Mouse (Mus musculus) adrenal gland (tissue): ENCODE results near the gene Lpar2.

Source experiments
- intact Hi-C: fragments of 180-260 bp; cut with DNase I; formaldehyde crosslinking; loops from one replicate; pipeline ENCODE4 v1.15.1; 2025
- long read RNA-seq, 2 experiments: library from polyadenylated mRNA; unstranded; transcript quantifications; one replicate each; pipeline ENCODE4 v2.0.0; 2020; ENCODE audit warnings: borderline replicate concordance in 1 of 2; ENCODE audit not compliant: insufficient replicate concordance in 1 of 2

Gene Lpar2
- long read RNA-seq, experiment 1, result 0 reads
- long read RNA-seq, experiment 2, partial matches to known transcripts, result 0 of 1 reads
- long read RNA-seq, experiment 2, other reads (novel, unspliced or antisense), result 1 of 1 reads

DNA sequence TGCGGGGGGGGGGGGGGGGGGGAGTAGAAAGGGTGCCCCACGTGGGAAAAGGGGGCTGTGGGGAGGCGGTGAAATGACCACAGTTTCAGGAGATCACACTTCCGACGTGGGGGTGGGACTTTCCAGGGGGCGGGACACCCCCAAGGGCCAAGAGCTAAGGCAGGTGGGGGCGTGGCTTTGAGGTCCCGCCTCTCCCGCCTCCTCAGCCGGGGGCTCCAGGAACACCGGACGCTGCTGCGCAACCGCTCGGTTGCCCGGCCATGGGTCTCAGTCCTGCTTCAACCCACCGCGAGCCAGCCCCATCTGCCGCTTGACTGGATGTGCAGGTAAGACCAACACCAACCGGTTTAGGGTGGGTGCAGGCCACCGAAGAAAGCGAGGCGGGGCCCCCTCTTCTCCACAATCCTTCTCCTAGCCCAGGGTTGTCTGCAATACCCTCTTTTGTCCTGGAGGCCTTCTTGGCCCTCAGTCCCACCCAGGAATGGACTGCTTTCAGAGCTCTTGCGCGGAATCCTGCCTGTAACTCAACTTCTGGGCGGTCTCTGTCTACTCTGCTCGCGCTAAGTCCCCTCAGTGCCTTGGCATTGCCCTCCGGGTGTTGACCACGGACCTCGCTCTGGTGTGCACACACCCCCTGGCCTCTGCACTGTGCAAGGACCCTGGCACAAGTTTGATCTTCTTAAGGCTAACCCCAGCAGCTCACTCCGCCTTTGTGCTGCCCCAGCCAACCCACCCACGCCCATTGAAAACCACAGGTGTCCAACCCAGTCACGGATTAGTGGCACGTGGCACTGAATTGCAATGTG, at the start of gene Lpar2:
Gene Lpar2 (plus strand): TSS at position 44 of the 806 bp plus-strand sequence.
- intact Hi-C loops, result no loop called here

DNA sequence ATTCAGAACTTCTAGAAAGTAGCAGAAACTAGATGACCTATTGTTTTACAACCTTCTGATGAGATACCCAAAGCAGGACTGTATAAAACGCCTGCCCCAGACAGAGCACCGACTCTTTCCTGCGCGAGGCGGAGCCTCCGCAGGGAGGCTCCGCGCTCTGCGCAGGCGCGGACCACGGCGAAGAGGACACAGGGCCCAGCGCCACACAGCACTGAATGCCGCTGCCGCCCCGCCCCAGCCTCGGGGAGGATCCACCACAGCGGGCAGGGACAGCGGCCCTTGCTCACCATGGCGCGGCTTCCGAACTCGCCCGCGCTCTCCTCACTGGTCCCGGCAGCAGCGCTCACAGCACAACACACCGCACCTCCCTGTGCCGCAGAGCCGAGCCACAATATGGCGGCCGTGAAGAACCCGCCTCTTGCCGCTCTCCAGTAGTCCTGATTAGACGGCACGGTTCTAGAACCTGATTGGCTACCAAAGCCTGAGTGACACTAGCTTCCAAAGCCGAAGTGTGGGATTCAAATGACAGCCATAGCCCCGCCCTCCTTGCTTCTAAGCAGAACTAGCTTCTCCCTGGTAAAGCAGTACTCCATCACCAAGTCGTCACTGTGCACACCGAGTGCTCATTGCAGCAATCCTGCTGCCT, 47.6 kb upstream of the Lpar2 start, which contains the start of gene Gm20422:
Gene Gm20422 (minus strand): TSS at position 384 of the 646 bp plus-strand sequence.
- intact Hi-C loops, result no loop called here

DNA sequence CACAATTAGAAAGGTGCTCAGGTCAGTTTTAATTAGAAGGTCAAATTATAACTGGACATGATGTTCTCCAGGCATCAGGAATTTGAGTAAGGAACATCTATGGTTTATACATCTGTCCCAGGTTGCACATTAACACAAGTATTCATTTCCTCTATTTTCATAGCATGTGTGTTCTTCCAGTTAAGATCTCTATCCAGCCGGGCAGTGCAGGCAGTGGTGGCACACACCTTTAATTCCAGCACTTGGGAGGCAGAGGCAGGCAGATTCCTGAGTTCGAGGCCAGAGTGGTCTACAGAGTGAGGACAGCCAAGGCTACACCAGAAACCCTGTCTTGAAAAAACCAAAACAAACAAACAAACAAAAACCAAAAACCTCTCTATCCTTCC, 47.1 kb upstream of the Lpar2 start:
- intact Hi-C loops, result no loop called here

DNA sequence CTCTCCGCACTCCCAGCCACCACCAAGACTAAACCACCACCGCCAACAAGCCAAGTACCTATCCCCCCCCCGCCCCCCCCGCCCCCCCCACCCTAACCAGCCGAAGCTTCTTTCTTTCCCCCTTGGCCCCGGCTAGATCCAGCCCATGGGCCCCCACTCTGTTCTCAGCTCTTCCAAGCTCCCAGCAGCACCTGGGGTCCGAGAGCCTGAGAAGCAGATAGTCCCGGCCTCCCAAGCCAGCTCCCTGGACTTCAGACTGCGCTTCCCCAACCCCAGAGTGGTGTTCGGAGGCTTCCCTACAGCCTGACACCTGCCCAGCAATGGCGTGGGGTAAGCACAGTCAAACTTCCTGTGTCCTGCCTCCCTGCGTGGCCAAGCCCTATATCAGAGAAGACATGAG, 45.1 kb upstream of the Lpar2 start:
- intact Hi-C loops, result no loop called here

DNA sequence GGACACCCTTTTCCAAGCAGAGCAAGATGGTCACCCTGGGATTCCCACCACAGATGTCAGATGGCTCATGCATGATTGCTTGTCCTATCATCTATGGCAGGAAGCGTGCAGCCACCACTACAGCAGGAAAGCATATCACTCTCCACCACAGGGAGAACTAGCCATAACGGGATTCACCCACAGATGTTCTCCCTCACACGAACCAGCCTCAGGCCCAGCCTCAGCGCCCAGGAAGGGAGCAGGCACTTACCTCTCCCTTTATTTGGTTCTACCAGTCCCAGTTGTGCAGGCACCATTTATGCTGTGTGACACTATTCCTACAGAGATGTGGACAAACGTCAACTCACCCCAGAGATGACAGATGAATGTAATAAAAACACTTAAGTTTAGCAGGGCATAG, 33.1 kb upstream of the Lpar2 start:
- intact Hi-C loops, result no loop called here

DNA sequence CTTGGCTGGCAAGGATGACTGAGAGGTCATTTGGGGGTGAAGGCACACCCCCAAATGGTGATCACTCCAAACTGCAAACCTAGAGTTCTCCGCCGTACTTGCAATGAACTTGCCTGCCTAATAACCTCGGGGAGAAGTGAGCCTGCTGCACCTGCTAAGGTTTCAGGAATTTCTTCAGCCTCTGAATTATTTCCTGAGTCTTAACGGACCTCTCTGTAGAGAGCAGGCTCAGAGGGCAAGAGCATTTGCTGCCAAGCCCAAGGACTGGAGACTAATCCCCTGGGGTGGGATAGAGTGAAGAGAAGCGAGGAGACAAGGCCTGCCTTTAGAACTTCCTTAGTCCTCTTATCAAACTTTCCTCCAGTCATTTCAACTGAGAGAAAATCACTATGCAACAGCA, 32.5 kb upstream of the Lpar2 start:
- intact Hi-C loops, result no loop called here

DNA sequence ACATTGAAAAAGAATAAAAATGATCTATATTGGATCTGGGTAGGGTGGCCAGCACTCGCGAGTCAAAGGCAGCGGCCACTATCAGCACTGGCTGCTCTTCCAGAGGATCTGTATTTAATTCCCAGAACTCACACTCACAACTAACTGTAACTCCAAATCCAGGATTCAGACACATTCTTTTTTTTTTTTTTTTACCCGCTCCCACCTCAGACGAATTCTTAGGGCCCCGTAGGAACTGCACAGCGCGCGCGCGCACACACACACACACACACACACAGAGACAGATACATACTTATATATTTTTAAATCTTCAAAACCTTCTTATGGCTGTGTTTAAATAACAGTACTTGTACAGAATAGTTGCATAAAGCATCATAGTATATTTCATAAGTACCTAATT, 31.9 kb upstream of the Lpar2 start:
- intact Hi-C loops, result no loop called here

DNA sequence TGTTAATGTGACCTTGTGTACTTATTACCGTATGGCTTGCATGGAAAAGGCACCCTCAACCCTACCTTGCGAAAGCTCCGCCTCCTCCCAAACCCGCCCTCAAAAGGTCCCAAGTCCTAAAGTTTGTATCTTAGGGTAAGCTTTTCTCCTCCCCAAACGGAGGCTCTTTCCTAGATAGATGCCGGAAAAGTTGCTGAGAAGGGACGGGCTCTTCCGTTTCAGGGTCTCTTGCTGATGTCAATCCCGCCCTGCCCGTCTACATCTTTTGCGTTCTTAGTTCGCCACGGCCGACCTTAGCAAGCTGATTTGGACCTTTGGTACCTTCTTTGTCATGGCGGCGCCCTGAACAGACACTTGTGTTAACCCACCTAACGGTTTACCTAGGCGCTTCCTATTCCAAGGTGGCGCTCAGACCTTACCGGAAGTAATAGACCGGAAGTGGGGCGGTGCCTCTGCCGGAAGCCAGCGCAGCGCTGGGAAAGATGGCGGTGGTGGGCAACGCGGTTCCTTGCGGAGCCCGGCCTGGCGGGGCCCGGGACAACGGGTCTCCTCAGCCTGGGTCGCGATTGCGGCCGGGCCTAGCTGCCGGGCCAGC, 31.4 kb upstream of the Lpar2 start, which contains the start of the genes Atp13a1 and Zfp866:
Gene Atp13a1 (plus strand): TSS at position 391 of the 595 bp plus-strand sequence.
Gene Zfp866 (minus strand): TSS at position 406 of the 595 bp plus-strand sequence.
- intact Hi-C loops, result no loop called here

DNA sequence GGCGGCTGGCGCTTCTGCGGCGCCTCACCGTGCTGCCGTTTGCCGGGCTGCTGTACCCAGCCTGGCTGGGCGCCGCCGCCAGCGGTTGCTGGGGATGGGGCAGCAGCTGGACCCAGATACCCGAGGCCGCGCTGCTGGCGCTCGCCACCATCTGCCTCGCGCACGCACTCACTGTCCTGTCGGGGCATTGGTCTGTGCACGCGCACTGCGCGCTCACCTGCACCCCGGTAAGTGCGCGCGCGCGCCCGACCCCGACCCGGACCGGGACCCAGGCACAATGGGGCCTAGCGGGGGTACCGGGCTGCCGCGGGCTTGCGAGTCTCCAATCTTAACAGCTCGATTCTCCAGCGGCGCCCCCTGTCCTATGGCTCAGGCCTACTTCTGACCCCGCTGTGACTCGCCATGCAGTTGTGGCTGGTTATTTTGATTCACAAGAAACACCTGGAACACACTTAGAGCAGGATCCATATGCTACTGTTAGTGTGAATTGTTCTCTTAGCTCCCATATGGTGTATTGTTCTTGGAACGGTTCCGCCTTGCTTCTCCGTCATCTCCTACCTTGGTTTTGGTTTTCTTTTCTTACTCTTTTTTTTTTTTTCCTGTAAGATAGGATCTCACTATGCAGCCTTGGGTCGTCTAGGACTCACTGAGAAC, 30.7 kb upstream of the Lpar2 start:
- intact Hi-C loops, result no loop called here

DNA sequence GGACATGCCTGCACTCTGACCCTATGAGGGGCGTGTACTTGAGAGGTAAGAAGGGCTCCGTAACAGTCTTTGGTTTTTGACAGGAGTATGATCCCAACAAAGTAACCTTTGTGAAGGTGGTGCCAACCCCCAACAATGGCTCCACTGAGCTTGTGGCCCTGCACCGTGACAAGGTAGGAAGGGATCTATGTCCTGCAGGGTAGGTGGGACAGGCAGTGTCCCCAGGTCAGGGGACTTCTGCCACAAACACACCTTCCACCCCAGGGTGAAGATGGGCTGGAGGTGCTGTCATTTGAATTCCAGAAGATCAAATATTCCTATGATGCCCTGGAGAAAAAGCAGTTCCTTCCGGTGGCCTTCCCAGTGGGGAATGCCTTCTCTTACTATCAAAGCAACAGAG, 28.6 kb upstream of the Lpar2 start:
- intact Hi-C loops, result no loop called here

DNA sequence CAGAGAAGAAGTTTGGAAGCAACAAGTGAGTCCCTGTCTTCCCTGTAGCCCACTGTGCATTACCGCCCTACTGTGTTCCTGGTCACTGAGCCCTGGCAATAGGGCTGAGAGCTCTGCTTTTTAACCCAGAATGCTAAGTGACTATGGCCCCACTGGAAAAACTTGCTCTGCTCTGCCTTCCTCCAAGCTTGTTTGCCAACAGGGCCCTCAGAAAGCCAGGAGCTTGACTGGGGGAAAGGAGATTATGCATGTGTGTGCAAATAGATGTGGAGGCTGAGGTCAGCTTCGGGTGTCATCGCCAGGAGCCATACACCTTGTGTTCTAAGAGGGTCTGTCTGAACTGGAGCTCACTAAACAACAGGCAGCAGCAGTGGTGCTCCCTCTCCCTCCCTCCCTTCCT, 28.1 kb upstream of the Lpar2 start:
- intact Hi-C loops, result no loop called here

DNA sequence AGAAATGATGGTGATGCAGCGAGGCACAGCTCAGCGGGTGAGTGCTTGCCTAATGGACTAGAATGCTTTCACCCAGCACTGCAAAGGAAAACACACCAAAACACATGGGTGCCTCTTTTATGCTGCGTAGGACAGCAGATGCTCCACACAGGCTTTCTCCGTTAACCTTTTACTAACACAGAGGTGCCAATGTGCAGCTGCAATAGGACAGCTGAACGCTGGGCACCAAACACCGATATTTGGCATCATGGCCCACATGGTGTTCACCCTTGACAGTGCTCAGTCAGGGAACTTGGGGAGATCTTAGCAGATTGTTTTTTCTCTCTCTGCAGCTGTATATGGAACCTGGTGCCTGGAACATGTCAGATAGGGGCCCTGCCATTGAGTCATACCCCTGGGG, 27.3 kb upstream of the Lpar2 start:
- intact Hi-C loops, result no loop called here

DNA sequence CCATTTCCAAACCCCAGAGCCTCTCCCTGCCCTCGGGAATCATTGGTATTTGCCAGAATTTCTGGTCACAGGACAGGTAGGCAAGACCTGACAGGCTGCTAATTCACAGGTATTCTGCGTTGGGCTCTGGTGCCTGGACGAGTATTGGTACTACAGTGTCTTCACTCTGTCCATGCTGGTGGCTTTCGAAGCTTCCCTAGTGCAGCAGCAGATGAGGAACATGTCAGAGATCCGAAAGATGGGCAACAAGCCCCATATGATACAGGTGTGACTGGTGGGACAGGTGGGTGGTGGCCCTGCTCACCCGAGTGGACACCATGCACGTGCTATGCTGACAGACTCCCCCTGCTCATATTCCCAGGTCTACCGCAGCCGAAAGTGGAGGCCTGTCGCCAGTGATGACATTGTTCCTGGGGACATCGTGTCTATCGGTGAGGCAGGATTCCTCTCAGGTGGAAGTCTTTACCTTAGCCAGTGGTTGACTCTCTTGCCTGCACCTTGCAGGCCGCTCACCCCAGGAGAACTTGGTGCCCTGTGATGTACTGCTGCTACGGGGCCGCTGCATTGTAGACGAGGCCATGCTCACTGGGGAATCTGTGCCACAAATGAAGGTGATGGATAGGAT, 25.4 kb upstream of the Lpar2 start:
- intact Hi-C loops, result no loop called here

DNA sequence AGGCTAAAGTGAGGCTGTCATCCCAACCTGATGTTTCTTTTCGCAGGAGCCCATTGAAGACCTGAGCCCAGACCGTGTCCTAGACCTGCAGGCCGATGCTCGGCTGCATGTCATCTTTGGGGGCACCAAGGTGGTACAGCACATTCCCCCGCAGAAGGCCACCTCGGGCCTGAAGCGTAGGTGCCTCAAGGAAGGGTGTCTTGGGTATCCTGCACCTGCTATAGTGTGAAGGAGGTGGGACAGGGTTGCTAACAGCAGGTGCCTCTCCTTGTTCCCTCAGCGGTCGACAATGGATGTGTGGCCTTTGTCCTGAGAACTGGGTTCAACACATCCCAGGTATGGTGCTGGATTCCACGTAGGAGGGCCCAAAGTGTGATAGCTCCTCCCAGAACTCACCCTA, 24.6 kb upstream of the Lpar2 start:
- intact Hi-C loops, result no loop called here

DNA sequence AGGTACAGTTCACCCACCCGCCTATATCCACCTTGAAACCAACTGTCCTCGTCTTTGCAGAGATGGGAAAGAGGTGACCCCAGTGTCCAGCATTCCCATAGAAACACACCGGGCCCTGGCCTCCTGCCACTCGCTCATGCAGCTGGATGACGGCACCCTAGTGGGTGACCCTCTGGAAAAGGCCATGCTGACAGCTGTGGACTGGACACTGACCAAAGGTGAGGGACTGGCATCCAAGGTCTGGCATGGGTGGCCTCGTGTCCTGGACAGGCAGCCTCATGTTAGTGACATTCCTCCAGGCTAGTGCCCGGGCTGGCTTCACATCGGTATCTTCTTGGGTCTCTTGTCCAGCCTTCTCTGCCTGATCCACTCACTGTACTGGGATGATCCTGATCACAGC, 23.0 kb upstream of the Lpar2 start:
- intact Hi-C loops, result no loop called here

DNA sequence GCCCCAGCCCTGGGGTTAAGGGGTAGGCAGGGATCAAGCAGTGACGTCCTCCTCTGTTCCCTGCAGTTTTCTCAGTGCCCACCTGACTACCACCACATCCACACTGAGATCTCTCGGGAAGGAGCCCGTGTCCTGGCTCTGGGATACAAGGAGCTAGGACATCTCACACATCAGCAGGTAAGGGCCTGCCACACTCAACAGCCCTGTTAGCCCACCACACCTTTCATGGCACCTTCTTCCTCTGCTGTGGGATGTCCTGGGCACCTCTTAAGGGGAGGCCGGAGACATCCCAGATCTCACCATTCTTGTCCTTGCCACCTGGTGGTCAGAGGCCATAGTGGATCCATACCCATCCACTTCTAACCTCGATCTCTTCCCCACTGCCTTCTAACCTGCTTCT, 22.3 kb upstream of the Lpar2 start:
- intact Hi-C loops, result no loop called here

DNA sequence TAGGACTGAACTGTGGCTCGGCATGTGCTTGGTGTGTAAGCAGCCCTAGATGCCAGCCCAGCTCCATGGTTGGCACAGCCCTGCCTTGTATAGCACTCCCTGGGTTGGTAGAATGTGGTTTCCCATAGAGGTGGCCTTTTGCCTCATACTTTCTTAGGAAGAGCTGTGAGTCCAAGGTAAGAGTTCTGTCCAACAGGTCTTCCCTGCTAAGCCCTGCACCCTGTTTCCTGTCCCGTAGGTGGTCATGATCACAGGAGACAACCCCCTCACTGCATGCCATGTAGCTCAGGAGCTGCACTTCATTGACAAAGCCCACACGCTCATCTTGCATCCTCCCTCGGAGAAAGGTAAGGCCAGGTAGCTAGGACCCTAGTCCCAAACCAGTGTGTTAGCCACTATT, 20.4 kb upstream of the Lpar2 start:
- intact Hi-C loops, result no loop called here

DNA sequence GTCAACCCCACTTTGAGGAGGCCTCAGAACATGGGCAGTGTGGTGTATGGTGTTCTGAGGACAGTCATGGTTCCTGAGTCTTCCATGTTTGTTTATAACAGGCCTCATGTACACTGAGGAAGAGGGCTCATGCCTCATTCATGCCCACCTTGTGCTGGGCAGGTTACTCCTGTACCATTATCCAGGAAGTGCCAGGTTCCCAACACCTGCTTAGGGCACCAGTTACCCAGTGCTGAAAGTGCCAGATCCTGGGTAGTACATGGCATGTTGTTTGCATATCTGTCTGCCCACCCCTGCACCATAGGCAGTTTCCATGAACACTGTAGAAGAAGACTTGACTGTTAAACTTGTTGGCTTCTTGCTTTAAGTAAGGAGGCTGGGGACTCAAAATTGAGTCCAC, 20.0 kb upstream of the Lpar2 start:
- intact Hi-C loops, result no loop called here

DNA sequence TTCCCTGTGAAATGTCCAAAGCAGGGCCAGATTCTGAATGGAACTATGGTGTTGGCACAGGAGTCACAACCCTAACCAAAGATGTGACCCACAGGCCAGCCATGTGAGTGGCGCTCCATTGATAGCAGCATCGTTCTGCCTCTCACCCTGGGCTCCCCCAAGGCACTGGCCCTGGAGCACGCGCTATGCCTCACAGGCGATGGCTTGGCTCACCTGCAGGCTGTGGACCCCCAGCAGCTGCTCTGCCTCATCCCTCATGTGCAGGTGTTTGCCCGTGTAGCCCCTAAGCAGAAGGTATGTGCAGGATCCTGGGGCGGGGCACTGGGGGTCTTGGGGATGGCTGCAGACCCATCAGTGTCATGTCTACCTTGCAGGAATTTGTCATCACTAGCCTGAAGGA, 18.9 kb upstream of the Lpar2 start:
- intact Hi-C loops, result no loop called here

DNA sequence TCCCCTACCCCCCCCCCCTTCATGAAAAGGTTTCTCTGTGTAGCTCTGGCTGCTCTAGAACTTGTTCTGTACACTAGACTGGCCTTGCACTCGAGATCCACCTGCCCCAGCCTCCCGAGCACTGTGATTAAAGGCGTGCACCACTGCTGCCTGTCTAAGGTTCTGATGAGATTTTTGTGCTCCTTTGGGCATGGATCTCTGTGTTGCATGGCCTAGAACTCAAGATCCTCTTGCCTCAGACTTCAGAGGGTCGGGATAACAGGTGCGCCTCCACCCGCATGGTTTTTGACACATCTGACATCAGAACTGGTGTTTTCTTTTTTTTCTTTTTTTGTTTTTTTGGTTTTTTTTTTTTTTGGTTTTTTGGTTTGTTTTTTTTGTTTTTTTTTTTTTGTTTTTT, 17.7 kb upstream of the Lpar2 start:
- intact Hi-C loops, result no loop called here

DNA sequence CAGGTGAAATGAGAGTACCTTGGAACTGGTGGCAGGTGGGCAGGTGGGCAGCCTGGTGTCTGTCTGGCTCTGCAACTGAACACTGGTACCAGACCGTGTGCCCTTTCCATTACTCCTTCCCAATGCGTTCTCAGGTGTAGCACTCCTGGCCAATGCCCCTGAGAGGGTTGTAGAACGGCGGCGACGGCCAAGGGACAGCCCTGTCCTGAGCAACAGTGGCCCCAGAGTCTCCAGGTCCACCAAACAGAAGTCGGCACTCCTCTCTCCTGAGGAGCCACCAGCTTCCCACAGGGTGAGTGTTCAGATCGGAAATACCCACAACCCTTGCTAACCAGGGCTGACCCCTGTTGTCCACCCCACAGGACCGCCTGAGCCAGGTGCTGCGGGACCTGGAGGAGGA, 17.1 kb upstream of the Lpar2 start:
- intact Hi-C loops, result no loop called here
